Mouse (Mus musculus) cerebellum, adult 2 months (tissue): ENCODE results near the gene Marc2. TPM values are rescaled to one million over a fixed set of nuclear protein-coding genes. Genes with fewer than 3 reads are reported as not detected.

Source experiments
- DNase-seq, 2 experiments: peaks; one replicate each; pipeline ENCODE4 v3.0.0; 2021
- H3K27ac ChIP-seq: fragments of 200-500 bp; 2 replicates; pipeline ENCODE4 v1.5.1; 2012; ENCODE audit warnings: low read length, control low read depth, inconsistent platforms; ENCODE audit not compliant: insufficient read depth
- H3K27me3 ChIP-seq: fragments of 200-500 bp; 2 replicates; pipeline ENCODE4 v1.6.1; 2012; ENCODE audit warnings: inconsistent platforms, mild to moderate bottlenecking, low read length, moderate library complexity; ENCODE audit not compliant: control insufficient read depth, insufficient read depth
- H3K4me1 ChIP-seq: fragments of 200-500 bp; 2 replicates; pipeline ENCODE4 v1.6.1; 2011; ENCODE audit warnings: low read length; ENCODE audit not compliant: control insufficient read depth, insufficient read depth
- H3K4me3 ChIP-seq: fragments of 200-500 bp; replicated peaks from 2 replicates; pipeline ENCODE3; 2011; ENCODE audit warnings: mild to moderate bottlenecking, low read depth, low read length, control low read depth; ENCODE audit not compliant: insufficient read depth
- CTCF ChIP-seq: fragments of 200-500 bp; IDR thresholded peaks from 2 replicates; pipeline ENCODE4 v1.5.1; 2011; ENCODE audit warnings: low read depth, mild to moderate bottlenecking, control low read depth, low read length, moderate library complexity, borderline replicate concordance; ENCODE audit not compliant: insufficient read depth
- POLR2A ChIP-seq: fragments of 200-500 bp; IDR thresholded peaks from 2 replicates; pipeline ENCODE4 v1.6.1; 2011; ENCODE audit warnings: low read length, control low read depth, borderline replicate concordance; ENCODE audit not compliant: insufficient read depth
- WGBS: fragments of 180-500 bp; shearing (Covaris S2); methylation state at CpG from one replicate; pipeline ENCODE4 v1.1.7; 2018; 5-methylcytosine and 5-hydroxymethylcytosine counted together
- polyA plus RNA-seq: library from polyadenylated mRNA; depleted of rRNA; stranded (reverse); fragments of >200 nt; gene quantifications from 2 replicates; pipeline ENCODE4 v1.2.3, GENCODE M21; 2012

The Marc2 gene
- polyA plus RNA-seq, 1 experiment: 64.9 TPM

- Histone ChIP-seq H3K4me1 (no peaks in the 10 kb centered on the region), H3K27ac (no peak overlapping the region), H3K27me3 (no peaks in the 10 kb centered on the region), H3K4me3 (no peak overlapping the region)
- 53% methylated on average over 7 of the region's 7 CpGs for WGBS
- no peak for DNase-seq
- TF ChIP-seq POLR2A (no peak), CTCF (no peak)
These were observed 18.1 kb upstream of the Marc2 start for GRCm38 (mm10) chr1:184864381-184864801.

GRCm38 (mm10) chr1:184862636-184863035 lies 16.4 kb upstream of the Marc2 start:
- no peaks in the 10 kb centered on the region for H3K27me3 ChIP-seq
- H3K4me3 ChIP-seq: no peak overlapping the region
- WGBS: 91% methylated on average over 6 of the region's 6 CpGs
- no peaks in the 10 kb centered on the region for H3K4me1 ChIP-seq
- no peak overlapping the region for H3K27ac ChIP-seq
- no peak for TF ChIP-seq POLR2A
- TF ChIP-seq CTCF: no peak
- DNase-seq: no peak

GRCm38 (mm10) chr1:184861551-184861950 lies 15.3 kb upstream of the Marc2 start:
- Histone ChIP-seq H3K4me3 (no peak overlapping the region), H3K27me3 (no peaks in the 10 kb centered on the region), H3K4me1 (no peaks in the 10 kb centered on the region), H3K27ac (no peak overlapping the region)
- 82% methylated on average over 2 of the region's 2 CpGs for WGBS
- no peak for DNase-seq
- TF ChIP-seq CTCF (no peak), POLR2A (no peak)

- Histone ChIP-seq H3K4me1 (no peaks in the 10 kb centered on the region), H3K4me3 (no peak overlapping the region), H3K27me3 (no peaks in the 10 kb centered on the region), H3K27ac (no peak overlapping the region)
- no peak for DNase-seq
- WGBS: 77% methylated on average over 3 of the region's 3 CpGs
- TF ChIP-seq CTCF (no peak), POLR2A (no peak)
These were observed 14.0 kb upstream of the Marc2 start for GRCm38 (mm10) chr1:184860276-184860675.

- WGBS: 92% methylated on average over 1 of the region's 1 CpGs
- Histone ChIP-seq H3K27ac (no peak overlapping the region), H3K4me3 (no peak overlapping the region), H3K4me1 (no peaks in the 10 kb centered on the region), H3K27me3 (no peaks in the 10 kb centered on the region)
- no peak for DNase-seq
- no peak for TF ChIP-seq CTCF
- no peak for TF ChIP-seq POLR2A
These were observed 12.0 kb upstream of the Marc2 start for GRCm38 (mm10) chr1:184858253-184858652.

- Histone ChIP-seq H3K27me3 (no peaks in the 10 kb centered on the region), H3K4me3 (no peak overlapping the region), H3K4me1 (no peaks in the 10 kb centered on the region), H3K27ac (no peak overlapping the region)
- DNase-seq: no peak
- WGBS: 91% methylated on average over 9 of the region's 9 CpGs
- TF ChIP-seq POLR2A (no peak), CTCF (no peak)
These were observed 11.0 kb upstream of the Marc2 start for GRCm38 (mm10) chr1:184857216-184857615.

- no peak for TF ChIP-seq POLR2A
- no peak for TF ChIP-seq CTCF
- Histone ChIP-seq H3K27me3 (no peaks in the 10 kb centered on the region), H3K4me3 (no peak overlapping the region), H3K27ac (no peak overlapping the region), H3K4me1 (0 out of 2 replicates have a peak, but pooled peaks cover 3% of the 10 kb centered on the region)
- WGBS: 68% methylated on average over 3 of the region's 3 CpGs
- DNase-seq: no peak
These were observed 7.7 kb upstream of the Marc2 start for GRCm38 (mm10) chr1:184853922-184854321.

GRCm38 (mm10) chr1:184853339-184853738 lies 7.1 kb upstream of the Marc2 start:
- DNase-seq: peak; percentile 51 to 59
- H3K27me3 ChIP-seq: no peaks in the 10 kb centered on the region
- TF ChIP-seq POLR2A (no peak), CTCF (peak; percentile 36; the same call in 1 of the 2 replicates)
- H3K4me1 ChIP-seq: 0 out of 2 replicates have a peak, but pooled peaks cover 3% of the 10 kb centered on the region
- no peak overlapping the region for H3K27ac ChIP-seq
- WGBS: 25% methylated on average over 5 of the region's 5 CpGs
- H3K4me3 ChIP-seq: no peak overlapping the region
